Mouse (Mus musculus): ENCODE data around the gene Col28a1.

DNA sequence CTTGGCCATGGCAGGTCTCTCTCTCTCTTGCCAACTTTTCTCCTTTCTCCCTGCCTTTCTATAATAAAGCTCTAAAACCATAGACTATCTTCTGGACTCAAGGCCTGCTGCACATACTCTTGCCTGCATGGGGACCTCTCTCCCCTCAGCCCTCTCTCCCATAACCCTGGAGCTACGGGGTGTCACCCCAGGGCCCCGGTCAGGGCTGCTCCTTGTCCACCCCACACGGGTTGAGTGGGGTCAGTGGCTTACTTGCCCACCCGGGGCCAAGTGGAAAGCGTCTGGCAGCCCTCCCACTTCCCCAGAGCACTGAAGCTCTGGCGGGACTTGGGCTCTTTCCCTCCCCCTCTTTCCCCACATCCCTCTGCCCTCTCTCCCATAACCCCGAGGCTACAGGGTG, 62.3 kb downstream of the Col28a1 start:
- TF ChIP-seq CTCF (conservative IDR thresholded peaks at IDR 0.05; ENCODE audit: low read length) = no peak
- TF ChIP-seq POU5F1 (IDR thresholded peaks at IDR 0.05; ENCODE audit: borderline replicate concordance, low read length) = no peak
- no peak for TF ChIP-seq NANOG (IDR thresholded peaks at IDR 0.05; ENCODE audit: borderline replicate concordance, low read length)
